Mouse (Mus musculus) layer of hippocampus, postnatal 10 days (tissue): ENCODE results near the gene Duox2. TPM values are rescaled to one million over a fixed set of nuclear protein-coding genes. Genes with fewer than 3 reads are reported as not detected.
A peak's percentile ranks its signal among the peaks of the same experiment; 100 is the strongest.

Experiments
- DNase-seq, 2 experiments: peaks; one replicate each; pipeline ENCODE4 v3.0.0; 2021; ENCODE audit warnings: low spot score in 2 of 2
- total RNA-seq, 2 experiments: library from RNA; stranded (reverse); gene quantifications; 2 replicates each; pipeline ENCODE4 v1.2.3; 2021

The Duox2 gene
- total RNA-seq, 2 experiments from 2014 or later, result 0.05 to 0.11 TPM

DNA sequence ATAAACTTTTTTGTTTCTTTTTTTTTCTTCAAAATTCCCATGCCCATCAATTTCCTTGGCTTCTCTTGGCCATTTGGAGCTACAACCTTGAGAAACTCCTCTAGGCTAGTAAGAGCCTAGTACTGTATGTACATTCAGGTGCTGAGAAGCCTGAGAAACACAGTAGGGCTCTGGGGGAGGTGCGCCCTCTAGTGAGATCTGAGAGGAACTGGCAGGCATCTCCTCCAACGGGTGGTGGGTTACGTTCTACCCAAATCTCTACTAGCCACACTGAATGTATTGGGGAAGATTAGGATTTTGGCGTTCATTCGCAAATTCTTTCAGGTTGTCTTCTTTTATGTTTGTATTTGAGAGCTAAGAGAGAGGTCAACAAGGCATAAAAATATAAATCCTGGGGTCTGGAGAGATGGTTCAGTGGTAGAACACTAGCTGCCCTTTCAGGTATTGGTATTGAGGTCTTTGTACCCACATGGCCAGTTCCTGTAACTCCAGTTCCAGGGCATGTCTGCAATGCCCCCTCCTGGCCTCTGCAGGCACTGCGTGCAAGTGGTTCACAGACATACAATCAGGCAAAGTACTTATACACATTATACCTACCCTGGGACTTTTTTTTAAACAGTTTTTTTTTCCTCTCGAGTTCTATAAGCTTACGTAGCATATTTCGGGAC, 4.5 kb upstream of the Duox2 start:
- DNase-seq, result peak; percentile 68 to 81

DNA sequence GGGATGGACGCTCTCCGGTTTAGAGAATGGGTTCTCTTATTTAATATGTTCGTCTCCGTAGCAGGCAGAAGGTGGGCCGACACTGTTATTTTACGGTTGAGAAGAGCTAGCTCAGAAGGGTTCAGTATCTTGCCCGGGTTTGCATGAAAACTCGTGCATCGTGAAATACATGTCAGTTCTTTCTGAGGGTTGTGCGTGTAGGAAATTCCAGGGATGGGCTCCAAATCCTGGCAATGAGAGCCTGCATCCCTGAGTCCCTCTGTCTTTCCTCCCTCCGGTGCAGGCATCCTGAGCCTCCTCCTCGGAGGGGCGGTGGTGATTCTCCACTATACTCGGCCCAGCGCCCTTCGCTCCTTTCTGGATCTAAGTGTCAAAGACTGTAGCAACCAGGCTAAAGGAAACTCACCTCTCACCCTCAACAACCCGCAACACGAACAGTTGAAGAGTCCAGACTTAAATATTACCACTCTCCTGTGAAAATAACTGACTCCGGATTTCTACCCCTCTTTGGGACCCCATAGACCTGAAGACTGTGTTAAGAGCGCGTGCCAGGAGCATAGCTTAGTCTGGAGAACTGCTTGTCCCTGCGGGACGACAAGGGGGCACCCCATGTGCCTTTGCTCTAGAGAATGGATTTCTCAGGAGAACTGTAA, 3.8 kb upstream of the Duox2 start:
- no peak for DNase-seq

DNA sequence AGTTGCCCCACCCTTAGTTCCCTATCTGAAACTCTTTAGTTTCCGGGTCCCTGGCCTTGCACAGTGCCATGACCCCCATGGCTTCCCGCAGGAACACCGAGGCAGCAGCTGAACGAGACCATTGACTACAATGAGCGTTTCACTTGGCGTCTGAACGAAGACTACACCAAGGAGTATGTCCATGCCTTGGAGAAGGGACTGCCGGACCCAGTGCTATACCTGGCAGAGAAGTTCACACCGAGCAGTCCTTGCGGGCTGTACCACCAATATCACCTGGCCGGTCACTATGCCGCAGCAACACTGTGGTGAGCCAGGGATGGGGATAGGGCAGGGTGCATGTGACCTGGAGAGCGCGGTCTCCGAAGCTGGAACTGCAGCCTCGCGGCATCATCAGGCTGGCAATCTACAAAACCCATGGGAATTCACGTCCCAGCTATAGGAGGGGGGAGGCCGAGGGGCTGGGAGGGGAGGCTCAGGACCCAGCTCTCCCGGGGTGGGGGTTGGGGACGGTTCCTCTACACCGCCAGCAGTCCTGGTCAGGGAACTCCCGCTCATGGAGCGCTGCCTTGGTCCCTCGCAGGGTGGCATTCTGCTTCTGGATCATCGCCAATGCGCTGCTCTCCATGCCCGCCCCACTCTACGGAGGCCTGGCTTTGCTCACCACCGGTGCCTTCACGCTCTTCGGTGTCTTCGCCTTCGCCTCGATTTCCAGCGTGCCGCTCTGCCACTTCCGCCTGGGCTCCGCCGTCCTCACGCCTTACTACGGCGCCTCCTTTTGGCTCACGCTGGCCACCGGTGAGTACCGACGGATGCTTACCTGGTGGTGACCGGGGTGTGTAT, 3.1 kb upstream of the Duox2 start:
- DNase-seq, result peak; percentile 33 to 47

DNA sequence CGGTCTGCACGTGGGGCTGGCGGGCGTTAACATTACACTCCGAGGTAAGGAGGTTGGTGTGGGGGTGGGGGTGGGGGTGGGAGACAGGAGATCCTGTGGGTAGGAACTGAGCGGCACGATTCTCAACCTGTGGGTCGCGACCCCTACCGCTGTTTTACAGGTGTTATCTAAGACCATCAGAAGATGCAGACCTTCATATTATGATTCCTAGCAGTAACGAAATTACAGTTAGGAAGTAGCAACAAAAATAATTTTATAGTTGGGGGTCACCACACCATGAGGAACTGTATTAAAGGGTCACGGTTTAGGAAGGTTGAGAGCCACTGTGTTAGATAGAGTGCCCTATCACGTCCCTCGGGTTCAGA, 2.4 kb upstream of the Duox2 start:
- DNase-seq, result no peak

DNA sequence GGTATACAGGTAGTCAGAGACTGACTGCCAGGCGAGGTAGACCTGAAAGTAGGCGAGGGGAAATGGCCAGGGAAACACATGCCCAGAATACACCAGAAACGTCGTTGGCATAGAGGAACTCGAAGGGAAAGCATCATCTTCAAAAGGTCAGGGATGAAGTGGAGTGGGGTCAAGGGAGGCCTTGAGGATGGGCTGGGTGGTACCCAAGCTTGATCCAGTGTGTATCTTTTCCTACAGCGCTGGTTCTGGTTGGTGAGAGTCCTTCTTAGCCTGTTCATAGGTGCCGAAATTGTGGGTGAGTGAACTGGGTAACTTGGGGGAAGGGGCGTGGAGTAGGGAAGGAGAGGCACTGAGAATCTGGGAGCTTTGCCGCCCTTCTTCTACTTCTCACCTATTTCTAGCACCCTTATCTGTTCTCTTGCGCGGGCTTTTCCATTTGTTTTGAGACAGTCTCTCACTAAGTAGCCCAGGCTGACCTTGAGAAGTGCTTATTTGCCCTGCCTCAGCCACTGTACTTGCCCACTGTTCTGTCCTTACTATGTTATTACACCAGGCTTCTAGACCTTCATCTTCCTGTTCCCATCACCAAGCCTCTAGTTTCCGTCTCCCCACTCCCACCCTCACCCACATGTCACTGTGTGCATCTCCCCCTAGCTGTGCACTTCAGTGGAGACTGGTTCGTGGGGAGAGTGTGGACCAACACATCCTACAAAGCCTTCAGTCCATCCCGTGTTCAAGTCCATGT, 1.8 kb upstream of the Duox2 start:
- DNase-seq, result no peak

DNA sequence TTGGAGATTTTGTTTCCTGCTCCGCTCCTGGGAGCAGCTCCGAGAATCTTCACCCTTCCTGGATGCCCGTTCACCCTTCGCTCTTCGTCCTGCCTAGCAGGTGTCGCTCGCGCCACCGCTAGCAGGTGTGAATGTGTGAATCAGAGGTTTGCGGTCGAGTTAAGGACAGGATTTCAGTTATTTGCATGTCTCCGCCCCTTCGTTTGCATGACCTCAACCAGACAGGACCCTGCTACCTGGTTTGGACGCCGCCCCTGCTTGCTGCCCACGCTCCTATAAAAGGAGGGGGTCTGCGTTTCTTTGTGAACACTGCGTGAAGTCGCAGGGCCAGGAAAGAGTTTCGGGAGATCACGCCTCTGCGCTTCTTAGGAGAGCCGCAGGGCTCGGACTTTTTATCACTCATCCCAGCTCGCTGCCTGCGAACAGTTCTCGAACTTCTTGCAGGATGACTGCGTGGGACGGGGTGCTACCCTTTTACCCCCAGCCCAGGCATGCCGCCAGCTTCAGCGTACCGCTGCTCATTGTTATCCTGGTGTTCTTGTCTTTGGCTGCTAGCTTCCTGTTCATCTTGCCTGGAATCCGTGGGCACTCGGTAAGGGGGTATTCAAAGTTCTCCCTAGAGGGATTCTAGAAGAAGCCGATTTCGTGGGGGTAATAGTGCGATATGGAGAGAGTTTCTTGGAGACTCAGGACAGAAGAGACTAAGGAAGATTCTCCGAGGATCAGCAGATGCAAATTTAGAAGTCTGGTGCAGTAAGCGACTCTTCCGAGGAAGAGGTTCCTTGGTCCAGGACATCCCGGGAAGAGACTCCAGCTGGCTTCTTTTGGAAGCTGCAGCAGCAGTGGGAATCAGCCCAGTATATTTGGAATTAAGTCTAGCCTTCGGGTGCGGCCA, 594 bp upstream of the Duox2 start, which contains the start of gene Duoxa2:
Duoxa2 (plus strand) TSS at position 305 of the 895 bp plus-strand sequence.
- no peak for DNase-seq

DNA sequence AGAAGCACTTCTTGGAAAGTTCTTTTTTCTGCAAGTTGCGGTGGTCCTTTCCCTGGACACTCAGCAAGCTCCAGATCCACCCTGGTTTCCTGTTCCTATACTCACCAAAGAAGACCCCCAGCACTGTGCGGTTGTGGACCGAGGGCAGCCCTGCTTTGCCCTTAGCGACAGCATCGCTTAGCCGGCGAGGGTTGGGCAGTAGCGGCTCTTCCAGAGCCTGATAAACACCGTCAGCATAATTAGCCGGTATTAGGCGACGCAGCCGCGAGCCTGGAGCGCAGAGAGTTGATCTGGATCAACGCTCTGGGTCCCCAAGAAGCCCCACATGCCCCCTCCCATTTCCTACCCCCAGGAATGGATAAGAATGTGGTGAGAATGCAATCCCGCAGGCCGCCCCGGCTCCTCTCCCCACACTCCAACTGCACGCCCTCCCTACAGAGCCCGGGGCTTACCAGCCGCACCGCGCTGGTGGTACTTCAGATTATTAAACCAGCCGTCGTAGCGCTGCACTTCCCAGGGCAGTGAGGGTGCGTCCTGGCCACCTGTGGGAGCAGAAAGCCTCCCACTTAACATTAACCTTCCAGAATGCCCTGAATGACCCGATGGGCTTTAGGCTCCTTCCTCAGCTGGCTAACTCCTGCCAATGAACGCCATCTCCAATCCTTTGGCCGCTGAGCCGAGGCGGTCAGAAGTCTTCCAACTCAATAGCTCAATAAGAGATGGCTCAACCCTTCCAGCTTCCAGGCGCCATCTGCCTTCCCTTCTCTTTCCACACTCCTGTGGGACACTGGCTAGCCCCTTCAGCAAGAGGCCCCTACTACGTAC, 766 bp downstream of the Duox2 start:
- DNase-seq, result no peak

DNA sequence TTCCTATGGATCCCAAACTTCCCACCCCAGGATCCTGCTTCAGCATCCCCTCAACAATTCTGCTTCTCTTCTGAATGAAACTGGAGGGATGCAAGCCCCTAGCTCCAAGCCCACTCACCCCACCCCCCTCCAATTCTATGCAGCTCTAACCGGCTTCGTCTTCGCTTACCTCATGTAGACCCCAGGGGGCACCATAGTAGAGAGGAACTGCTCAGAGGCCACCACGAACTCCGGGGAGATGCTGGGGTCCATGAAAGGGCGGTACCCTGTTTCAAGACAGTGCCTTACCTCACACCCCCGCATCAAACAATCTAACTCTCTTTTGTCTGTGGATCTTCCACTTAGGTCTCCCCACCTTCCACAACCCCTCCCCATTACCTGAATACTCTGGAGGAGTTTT, 3.3 kb downstream of the Duox2 start:
- DNase-seq, result no peak

DNA sequence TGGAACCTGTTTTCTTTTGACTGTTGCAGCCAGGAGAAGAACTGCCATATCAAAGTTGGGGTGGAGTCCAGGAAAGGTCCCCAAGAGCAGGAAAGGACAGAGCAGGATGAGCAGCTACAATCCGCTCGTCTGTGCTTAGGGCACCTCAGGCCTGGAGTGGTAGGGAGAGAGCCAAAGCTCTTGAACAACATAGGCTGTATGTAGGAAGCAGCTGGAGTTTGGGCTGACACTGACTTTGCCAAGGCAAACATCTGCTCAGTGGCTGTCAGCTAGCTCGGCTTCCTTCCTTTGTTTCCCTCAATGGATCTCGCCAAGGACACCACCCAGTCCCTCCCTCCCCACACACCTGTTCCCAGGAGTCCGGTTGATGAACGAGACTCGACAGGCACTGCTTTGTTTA, 12.1 kb downstream of the Duox2 start:
- no peak for DNase-seq

DNA sequence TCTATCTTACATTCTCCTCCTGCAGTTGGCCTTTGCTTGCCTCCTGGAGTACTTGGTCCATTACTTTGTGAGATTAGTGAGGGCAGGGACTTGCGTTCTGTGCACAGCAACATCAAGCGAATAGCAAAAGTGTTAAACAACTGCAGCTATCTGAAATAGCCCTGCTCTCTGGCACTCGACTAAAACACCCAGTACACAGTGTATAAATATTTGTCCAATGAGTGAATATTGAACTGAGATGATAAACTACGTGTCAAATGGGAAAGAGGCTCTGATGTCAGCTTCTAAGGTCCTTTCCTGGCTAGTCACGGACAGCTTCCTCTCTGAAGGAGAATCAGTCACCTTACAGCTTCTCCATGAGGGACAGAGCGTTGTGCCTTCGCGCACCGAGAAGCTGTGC, 14.2 kb downstream of the Duox2 start:
- DNase-seq, result no peak

DNA sequence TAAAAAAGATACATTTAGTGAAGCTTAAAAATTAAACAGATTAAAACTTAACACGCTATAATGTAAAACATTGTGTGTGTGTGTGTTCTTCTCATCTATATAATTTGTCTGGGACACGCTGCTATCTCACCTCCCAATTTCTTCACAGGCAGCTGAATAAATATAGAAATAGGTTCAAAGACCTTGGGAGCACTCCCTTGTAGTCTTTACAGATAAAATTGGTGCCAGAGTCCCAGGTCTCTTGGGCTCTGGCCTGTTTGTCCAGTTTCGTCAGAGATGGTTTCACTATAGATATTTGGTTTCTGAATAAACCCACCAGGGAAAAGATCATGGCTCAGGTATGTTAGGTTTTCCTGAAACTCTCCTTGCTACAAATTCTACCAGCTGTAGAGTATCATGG, 19.5 kb downstream of the Duox2 start:
- DNase-seq, result no peak

DNA sequence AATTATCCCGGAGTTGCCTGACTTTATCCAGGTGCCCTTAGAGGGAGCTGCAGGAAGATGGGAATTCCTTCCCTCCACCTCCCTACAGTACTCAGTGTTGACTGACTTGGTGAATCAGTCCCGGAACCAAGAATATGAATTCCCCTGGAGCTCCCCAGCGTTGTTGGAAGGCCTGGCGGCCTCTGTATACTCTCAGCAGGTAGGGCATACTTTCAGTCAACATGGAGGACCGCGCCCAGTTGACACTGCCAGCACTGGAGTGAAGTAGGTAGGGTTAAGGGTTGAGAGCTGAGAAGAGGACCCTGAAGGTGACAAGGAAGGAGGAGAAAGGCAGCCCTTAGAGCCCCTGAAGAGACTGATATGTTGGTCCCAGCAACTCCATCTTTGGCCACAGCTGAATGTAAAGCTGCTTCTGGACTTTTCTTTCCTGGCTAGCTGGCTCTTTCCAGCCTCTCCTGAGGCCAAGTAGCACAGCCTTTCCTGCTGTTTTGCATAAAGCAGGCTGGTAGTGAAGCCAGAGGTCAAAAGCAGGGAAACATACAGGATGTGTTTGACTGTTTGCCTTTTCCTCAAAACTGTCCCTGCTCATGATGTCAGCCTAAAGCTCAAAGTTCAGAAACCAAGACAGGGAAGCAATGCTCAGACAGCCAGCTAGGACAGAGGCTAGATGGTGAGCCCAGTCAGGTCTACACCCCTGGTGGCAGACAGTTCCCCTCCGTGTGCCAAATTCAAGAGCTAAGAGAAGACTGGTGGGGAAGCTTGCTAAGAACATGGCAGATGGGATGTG, 31.6 kb downstream of the Duox2 start:
- DNase-seq, result no peak

DNA sequence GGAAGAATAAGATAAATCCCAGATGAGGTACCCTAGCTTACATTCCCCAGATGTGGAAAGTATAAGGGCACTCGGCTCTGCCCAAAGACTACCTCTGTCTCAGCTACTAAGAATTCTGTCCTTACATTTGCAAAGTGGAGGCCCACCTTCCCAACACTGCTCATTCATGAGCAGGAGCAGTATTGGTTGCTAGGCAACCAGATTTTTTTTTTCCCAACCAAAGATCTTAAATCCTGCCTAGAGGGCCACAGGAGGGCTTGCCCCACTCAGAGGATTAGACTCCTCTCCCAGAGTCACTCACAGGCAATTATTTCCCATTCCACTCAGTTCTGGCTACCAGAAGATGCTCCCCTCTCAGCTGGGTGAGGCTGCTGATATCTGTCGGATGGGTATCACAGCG, 33.6 kb downstream of the Duox2 start:
- peak in 1 of 2 experiments; percentile 15 for DNase-seq

DNA sequence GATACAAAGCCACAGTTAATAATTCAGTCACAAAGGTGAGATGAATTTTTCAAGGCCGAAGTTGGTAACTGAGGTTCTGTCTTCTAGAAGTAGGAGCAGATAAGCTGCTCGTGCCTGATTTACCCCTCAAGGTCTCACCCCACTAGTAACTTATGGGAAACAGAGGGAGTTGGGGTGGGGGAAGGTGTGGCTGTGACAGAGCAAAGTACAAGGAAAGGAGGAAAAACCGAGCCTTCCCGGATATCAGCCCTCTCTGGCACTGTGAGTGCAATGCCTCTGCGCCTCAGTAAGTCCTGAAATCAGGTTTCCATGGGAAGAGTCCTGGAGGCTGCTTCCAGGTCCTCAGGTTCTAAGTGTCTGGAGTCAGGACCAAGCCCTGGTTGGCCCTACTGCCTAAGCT, 37.5 kb downstream of the Duox2 start:
- DNase-seq, result no peak

DNA sequence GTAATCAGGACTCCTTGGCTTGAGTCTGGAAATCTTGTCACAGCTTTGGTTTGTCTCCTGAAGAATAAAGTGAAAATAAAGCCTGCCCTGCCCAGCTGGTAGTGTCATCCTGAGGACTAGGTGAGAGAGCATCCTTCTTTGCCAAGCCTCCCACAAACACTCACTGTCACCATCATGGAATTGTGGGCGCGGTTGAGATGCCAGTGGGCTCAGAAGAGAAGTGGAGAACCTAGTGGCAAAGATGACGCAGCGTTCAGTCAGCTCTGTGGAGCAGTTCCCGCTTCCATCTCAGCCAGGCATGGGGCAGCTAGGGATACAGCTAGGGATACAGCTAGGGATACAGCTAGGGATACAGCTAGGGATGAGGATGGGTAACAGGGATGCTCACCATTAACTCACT, 42.3 kb downstream of the Duox2 start:
- DNase-seq, result no peak

DNA sequence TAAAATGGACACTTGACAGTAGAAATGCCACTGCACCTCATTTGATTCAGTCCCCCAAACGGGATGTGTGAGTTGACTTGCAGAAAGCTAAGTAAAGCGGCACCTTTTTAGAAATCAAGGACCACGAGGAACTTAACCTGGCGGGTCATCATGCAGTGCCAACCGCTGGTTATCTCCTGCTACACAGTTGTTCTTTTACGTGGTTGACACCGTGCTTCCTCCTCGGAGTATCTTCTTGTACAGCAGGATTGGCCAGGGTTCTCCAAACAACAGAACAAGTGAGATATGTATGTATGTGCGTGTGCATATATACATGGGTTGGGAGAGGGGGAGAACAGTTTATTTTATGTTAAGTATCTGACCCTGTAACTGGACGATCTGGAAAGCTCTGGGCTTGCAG, 50.5 kb downstream of the Duox2 start:
- DNase-seq, result no peak

DNA sequence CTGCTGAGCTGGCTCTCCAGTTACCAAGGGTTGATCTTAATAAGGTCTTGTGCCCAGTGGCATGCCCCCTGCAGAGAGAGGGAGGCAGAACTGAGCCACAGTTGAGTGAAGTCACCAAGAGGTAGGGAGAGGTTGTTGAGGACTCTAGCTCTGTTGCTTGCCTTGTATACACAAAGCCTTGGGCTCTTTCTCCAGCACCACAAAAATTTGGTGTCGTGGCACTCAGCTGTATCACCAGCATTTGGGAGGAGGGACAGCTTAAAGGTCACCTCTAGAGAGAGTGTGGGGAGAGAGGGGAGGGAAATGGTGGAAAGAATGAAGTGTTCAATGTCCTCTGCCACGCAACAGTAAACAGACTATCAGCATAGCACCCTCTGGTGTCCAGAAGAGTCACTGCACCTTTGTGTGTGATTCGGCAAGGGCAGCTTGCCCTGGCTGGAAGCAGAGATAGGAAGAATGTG, 54.5 kb downstream of the Duox2 start:
- peak; percentile 79 to 81 for DNase-seq

DNA sequence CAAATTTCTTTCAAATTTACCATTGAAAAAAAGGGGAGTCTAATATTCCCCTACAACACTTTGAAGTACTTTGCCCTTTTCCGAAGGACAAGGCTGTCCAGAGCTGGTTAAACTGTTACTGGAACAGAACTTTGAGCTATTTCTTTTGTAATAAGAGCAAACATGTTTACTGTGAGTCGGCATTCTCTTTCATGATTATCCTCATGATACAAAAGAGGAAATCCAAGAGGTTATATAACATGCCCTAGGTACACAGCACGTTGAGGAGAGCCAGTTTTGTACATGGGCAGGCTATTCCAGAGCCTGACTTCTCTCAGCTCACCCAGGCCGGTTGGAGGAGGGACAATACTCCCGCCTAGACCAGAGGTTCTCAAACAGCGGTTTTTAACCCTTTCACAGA, 56.3 kb downstream of the Duox2 start:
- DNase-seq, result no peak

DNA sequence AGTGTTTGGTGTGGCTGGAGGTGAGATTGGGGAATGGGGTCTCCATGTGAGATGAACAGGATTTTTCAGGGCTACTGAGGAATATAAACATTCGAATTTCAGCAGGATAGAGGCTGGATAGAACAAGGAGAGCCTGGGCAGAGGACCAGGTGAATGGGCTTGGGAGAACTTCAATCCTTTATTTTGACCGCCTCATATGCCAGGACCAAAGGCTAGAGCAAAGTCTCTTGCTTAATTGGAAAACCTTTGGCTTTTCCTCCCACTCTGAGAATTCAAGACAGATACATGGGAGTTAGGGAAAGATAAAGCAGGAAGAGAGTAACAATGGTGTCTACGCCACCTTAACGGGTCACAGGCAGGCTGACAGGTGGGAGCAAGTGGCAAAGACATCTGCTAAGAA, 57.0 kb downstream of the Duox2 start:
- DNase-seq, result no peak
